Mouse (Mus musculus) myocyte (in vitro differentiated cells): ENCODE results near the gene Adgre4.

Source experiments
- CEBPB ChIP-seq: IDR thresholded peaks from 2 replicates; pipeline ENCODE4 v1.6.1; 2011; ENCODE audit warnings: mild to moderate bottlenecking, moderate library complexity; ENCODE audit not compliant: poor library complexity, insufficient read depth, severe bottlenecking
- MYOG ChIP-seq, 3 experiments: IDR thresholded peaks; one replicate each; pipeline ENCODE4 v1.6.1; 2011; ENCODE audit warnings: control low read depth in 2 of 3, low read depth in 2 of 3, mild to moderate bottlenecking in 2 of 3; ENCODE audit not compliant: insufficient read length in 2 of 3, control insufficient read depth in 1 of 3, insufficient read depth in 1 of 3
- POLR2A ChIP-seq: IDR thresholded peaks from one replicate; pipeline ENCODE4 v1.6.1; 2011; ENCODE audit warnings: low read depth, mild to moderate bottlenecking, control low read depth, moderate library complexity; ENCODE audit not compliant: insufficient read length
- TCF12 ChIP-seq: IDR thresholded peaks from one replicate; pipeline ENCODE4 v1.6.1; 2011; ENCODE audit warnings: mild to moderate bottlenecking, control low read depth; ENCODE audit not compliant: poor library complexity, insufficient read depth, severe bottlenecking
- USF1 ChIP-seq: IDR thresholded peaks from one replicate; pipeline ENCODE4 v1.6.1; 2011; ENCODE audit warnings: low read depth, mild to moderate bottlenecking, control low read depth, moderate library complexity

GRCm38 (mm10) chr17:55751170-55751569 is 1.4 kb downstream of the Adgre4 start:
- TF ChIP-seq POLR2A (no peak), CEBPB (no peak), MYOG (IDR thresholded peaks at IDR 0.05; ENCODE audit: control insufficient read depth in 1 of 3, insufficient read depth in 1 of 3, insufficient read length in 2 of 3, low read depth in 2 of 3) (no peak), USF1 (no peak), TCF12 (no peak)
